Mouse (Mus musculus): Measurements from ENCODE around the gene Cbfa2t3. TPM values are rescaled to one million over a fixed set of nuclear protein-coding genes. Genes with fewer than 3 reads are reported as not detected.

Cbfa2t3 gene
- total and polyA plus RNA-seq, 2 experiments from 2014 or later: 10.0 to 12.6 TPM

DNA sequence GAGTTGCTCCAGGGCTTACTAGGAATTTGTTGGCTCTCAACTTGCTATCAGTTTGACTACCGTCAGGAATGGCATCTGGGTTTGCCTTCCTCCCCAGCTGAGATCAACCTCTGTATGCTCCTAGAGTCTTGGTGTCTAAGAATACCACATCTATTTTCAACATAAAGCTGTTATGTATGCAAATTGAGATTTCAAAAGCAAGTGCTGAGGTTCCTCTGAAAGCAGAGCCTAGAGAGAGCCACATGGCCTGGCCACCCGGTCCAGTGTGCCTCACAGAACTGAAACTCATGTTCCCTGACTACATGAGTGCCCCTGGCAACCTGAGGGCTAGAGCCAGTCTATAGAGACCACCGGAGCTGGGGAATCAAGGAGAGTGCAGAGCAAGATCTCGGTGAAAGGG, 93.5 kb downstream of the Cbfa2t3 start:
- no peaks in the 10 kb centered on the region for H3K9me3 ChIP-seq (ENCODE audit: low read length)
- no peaks in the 10 kb centered on the region for H3K27me3 ChIP-seq (ENCODE audit: insufficient read depth, low read length)
- H3K4me2 ChIP-seq (ENCODE audit: low read depth, low read length): no peak overlapping the region
- H3K4me3 ChIP-seq (ENCODE audit: low read length): no peak overlapping the region
- no peak overlapping the region for H3K27ac ChIP-seq
- 0 out of 2 replicates have a peak, but pooled peaks cover under 1% of the 10 kb centered on the region for H3K4me1 ChIP-seq (ENCODE audit: insufficient read depth, low read length)
- ATAC-seq: no peak
- 77% methylated on average over 4 of the region's 4 CpGs for WGBS
- TF ChIP-seq CTCF (IDR thresholded peaks at IDR 0.05; ENCODE audit: low read depth): no peak
- H3K9ac ChIP-seq (replicated peaks; ENCODE audit: low read length): no peak overlapping the region
- no peaks in the 10 kb centered on the region for H3K36me3 ChIP-seq (ENCODE audit: insufficient read depth, low read length)
- DNase-seq (ENCODE audit: low spot score): no peak

DNA sequence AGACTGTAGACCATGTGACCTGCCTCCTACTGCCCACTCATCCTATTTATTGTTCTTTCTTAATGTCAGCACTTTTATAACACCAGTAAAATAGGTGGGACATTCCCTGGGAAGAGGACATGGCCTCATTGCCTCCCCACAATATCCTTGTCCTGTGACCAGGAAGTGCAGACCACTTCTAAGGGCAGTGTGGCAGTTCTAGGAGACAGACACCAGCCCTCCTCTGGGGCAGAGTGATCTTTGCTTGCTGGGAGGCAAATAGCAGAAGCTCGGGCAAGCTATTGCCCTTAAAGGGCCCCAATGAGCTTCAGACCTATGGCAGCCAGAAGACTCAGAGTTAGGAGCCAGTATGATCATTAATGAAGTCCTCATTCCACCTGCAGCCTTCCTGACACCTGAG, 94.3 kb downstream of the Cbfa2t3 start:
- Histone ChIP-seq H3K4me3 (ENCODE audit: low read length) (no peak overlapping the region), H3K9me3 (ENCODE audit: low read length) (no peaks in the 10 kb centered on the region), H3K4me1 (ENCODE audit: insufficient read depth, low read length) (no peaks in the 10 kb centered on the region), H3K27ac (no peak overlapping the region), H3K27me3 (ENCODE audit: insufficient read depth, low read length) (no peaks in the 10 kb centered on the region), H3K36me3 (ENCODE audit: insufficient read depth, low read length) (no peaks in the 10 kb centered on the region), H3K4me2 (ENCODE audit: low read depth, low read length) (no peak overlapping the region), H3K9ac (replicated peaks; ENCODE audit: low read length) (no peak overlapping the region)
- no peak for TF ChIP-seq CTCF (IDR thresholded peaks at IDR 0.05; ENCODE audit: low read depth)
- no peak for ATAC-seq
- no peak for DNase-seq (ENCODE audit: low spot score)
- WGBS: 72% methylated on average over 1 of the region's 1 CpGs

DNA sequence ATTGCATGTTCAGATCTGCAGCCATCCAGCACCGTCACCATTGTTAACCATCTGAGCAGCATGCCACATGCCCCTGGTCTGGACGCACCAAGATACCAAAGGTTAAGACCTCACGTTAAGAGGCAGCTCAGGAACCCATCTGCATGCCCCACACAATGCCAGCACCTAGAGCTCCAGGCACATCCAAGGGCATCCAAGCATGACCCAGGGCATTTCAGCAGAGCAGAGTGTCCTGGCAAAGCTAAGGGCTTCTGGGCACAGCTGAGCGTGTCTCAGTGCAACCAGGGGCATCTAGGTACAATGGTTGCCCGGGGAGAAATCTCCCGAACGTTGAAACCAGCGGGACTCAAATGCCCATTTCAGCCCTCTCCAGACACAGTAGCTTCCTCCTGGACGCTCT, 98.2 kb downstream of the Cbfa2t3 start:
- Histone ChIP-seq H3K27me3 (ENCODE audit: insufficient read depth, low read length) (no peaks in the 10 kb centered on the region), H3K4me3 (ENCODE audit: low read length) (no peak overlapping the region), H3K9me3 (ENCODE audit: low read length) (no peaks in the 10 kb centered on the region), H3K4me2 (ENCODE audit: low read depth, low read length) (no peak overlapping the region), H3K36me3 (ENCODE audit: insufficient read depth, low read length) (peaks cover 6% of the 10 kb centered on the region; the same call in 1 of the 2 replicates), H3K9ac (replicated peaks; ENCODE audit: low read length) (no peak overlapping the region), H3K4me1 (ENCODE audit: insufficient read depth, low read length) (no peaks in the 10 kb centered on the region), H3K27ac (no peak overlapping the region)
- 80% methylated on average over 9 of the region's 9 CpGs for WGBS
- ATAC-seq: no peak
- no peak for TF ChIP-seq CTCF (IDR thresholded peaks at IDR 0.05; ENCODE audit: low read depth)
- DNase-seq (ENCODE audit: low spot score): no peak

DNA sequence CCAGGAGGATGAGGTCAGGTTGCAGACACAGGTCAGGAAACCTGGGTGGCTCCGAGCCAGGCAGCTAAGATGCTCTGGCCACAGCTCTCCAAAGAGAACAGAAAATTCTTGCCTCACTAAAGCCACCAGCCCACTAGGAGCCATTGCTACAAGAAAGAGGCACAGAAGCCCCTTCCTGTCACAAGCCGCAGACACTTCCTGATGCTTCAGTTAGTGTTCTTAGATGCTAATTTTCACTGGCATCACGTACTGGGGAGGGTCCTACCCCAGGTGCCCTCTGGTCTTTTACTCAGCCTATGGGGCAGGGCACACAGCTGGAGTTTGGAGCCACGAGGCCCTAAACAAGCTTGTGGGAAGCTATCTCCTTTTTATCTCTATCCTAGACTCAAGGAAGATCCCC, 102.9 kb downstream of the Cbfa2t3 start:
- no peak for TF ChIP-seq CTCF (IDR thresholded peaks at IDR 0.05; ENCODE audit: low read depth)
- H3K4me1 ChIP-seq (ENCODE audit: insufficient read depth, low read length): peaks cover 8% of the 10 kb centered on the region; the same call in 1 of the 2 replicates
- H3K4me2 ChIP-seq (ENCODE audit: low read depth, low read length): no peak overlapping the region
- 62% methylated on average over 4 of the region's 4 CpGs for WGBS
- H3K9me3 ChIP-seq (ENCODE audit: low read length): no peaks in the 10 kb centered on the region
- no peaks in the 10 kb centered on the region for H3K27me3 ChIP-seq (ENCODE audit: insufficient read depth, low read length)
- ATAC-seq: no peak
- H3K36me3 ChIP-seq (ENCODE audit: insufficient read depth, low read length): peaks cover 6% of the 10 kb centered on the region; the same call in 1 of the 2 replicates
- H3K4me3 ChIP-seq (ENCODE audit: low read length): no peak overlapping the region
- H3K9ac ChIP-seq (replicated peaks; ENCODE audit: low read length): no peak overlapping the region
- no peak for DNase-seq (ENCODE audit: low spot score)
- no peak overlapping the region for H3K27ac ChIP-seq

DNA sequence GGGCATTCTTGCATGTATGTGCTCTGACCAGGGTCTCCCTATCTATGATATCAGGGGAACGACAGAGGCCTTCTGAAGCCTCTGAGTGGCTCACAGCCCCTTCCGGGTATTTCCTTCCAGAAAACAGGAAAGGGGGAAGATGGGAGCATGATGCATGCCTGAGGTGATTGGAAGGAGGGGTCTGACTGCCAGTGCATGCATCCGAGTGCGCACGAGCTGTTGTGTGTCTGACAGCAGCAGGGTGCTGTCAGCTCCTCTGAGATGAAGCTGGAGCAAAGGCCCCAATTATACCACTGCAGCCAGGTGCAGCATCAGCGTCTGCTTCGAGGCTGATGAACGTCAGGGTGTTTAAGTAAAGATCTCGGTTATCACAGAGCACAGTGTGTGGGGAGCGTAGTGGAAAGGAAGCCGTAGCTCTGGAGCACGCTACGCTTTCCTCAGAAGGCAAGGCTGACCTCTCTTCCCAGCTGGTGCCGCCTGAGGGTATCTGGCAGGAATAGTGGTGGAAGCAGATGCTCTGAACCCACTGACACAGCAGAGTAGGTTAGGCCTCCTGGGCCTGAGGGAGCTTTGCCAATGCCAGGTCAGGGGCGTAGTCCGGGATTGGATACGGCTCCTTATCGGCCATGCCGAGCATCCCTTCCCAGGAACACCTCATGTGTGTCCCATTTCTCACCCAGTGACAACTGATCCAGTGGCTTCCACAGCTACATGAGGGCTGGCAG, 105.0 kb downstream of the Cbfa2t3 start:
- WGBS: 50% methylated on average over 19 of the region's 19 CpGs
- no peak for TF ChIP-seq CTCF (IDR thresholded peaks at IDR 0.05; ENCODE audit: low read depth)
- Histone ChIP-seq H3K27me3 (ENCODE audit: insufficient read depth, low read length) (no peaks in the 10 kb centered on the region), H3K36me3 (ENCODE audit: insufficient read depth, low read length) (peaks cover 5% of the 10 kb centered on the region; the same call in 1 of the 2 replicates), H3K4me3 (ENCODE audit: low read length) (no peak overlapping the region), H3K9me3 (ENCODE audit: low read length) (no peaks in the 10 kb centered on the region), H3K4me1 (ENCODE audit: insufficient read depth, low read length) (peaks cover 8% of the 10 kb centered on the region; the same call in 1 of the 2 replicates), H3K4me2 (ENCODE audit: low read depth, low read length) (no peak overlapping the region), H3K9ac (replicated peaks; ENCODE audit: low read length) (no peak overlapping the region), H3K27ac (peak overlapping the region; percentile 75)
- DNase-seq (ENCODE audit: low spot score): peak; percentile 58
- ATAC-seq: peak; percentile 65

DNA sequence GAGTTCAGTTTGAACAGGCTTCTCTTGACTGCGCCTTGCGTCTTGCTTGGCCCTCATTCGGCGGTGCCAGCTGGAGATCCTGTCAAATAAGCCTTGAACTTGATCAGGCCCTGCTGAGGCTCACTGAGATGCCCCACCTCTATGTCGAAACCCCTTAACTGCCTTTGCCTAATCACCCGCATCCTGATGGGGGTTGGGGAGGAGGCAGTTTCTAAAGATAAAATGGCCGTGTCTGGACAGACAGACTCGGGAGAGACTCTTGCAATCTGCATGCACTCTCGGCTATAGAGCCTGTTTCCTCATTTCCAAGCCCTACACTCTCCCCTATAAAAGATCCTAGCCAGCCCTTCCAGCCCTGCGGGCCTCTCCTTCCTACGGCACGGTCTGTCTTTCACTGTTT, 105.7 kb downstream of the Cbfa2t3 start:
- Histone ChIP-seq H3K9ac (replicated peaks; ENCODE audit: low read length) (no peak overlapping the region), H3K27ac (peak overlapping the region; percentile 75), H3K4me1 (ENCODE audit: insufficient read depth, low read length) (peaks cover 8% of the 10 kb centered on the region; the same call in 1 of the 2 replicates), H3K27me3 (ENCODE audit: insufficient read depth, low read length) (no peaks in the 10 kb centered on the region), H3K4me2 (ENCODE audit: low read depth, low read length) (no peak overlapping the region), H3K36me3 (ENCODE audit: insufficient read depth, low read length) (no peaks in the 10 kb centered on the region), H3K9me3 (ENCODE audit: low read length) (no peaks in the 10 kb centered on the region), H3K4me3 (ENCODE audit: low read length) (no peak overlapping the region)
- WGBS: 62% methylated on average over 12 of the region's 12 CpGs
- no peak for TF ChIP-seq CTCF (IDR thresholded peaks at IDR 0.05; ENCODE audit: low read depth)
- no peak for ATAC-seq
- DNase-seq (ENCODE audit: low spot score): no peak

DNA sequence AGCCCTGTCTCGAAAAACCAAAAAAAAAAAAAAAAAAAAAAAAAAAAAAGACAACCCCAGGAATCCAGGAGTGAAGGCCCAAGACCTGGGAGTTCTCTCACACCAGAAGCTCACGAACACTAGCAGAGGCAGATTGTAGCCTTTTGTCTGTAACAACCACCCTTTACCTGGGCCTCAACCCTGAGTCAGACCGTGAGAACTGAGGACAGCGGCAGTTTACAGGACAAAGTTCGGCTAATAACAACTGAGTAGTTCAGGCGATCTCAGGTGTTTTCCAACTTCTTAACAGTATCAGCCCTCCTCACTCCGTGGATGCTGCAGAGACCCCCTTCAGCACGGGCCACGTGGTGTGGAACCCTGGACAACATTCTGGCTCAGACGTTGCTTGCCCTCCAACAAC, 112.2 kb downstream of the Cbfa2t3 start:
- H3K4me1 ChIP-seq (ENCODE audit: insufficient read depth, low read length): no peaks in the 10 kb centered on the region
- H3K27ac ChIP-seq: no peak overlapping the region
- H3K4me3 ChIP-seq (ENCODE audit: low read length): no peak overlapping the region
- H3K9me3 ChIP-seq (ENCODE audit: low read length): no peaks in the 10 kb centered on the region
- WGBS: 84% methylated on average over 10 of the region's 10 CpGs
- no peaks in the 10 kb centered on the region for H3K27me3 ChIP-seq (ENCODE audit: insufficient read depth, low read length)
- TF ChIP-seq CTCF (IDR thresholded peaks at IDR 0.05; ENCODE audit: low read depth): no peak
- no peak for ATAC-seq
- H3K9ac ChIP-seq (replicated peaks; ENCODE audit: low read length): no peak overlapping the region
- DNase-seq (ENCODE audit: low spot score): no peak
- no peak overlapping the region for H3K4me2 ChIP-seq (ENCODE audit: low read depth, low read length)
- H3K36me3 ChIP-seq (ENCODE audit: insufficient read depth, low read length): no peaks in the 10 kb centered on the region

All from hindbrain, postnatal 0 days (tissue).